ENCODE assay signal across 9 mouse cellular contexts in genomic region chr10:80876028-80876427, GRCm38 (mm10). TPM values are rescaled to one million over a fixed set of nuclear protein-coding genes. Genes with fewer than 3 reads are reported as not detected.
DNase-seq lines count a peak whose midpoint lies in the region; ATAC-seq and TF ChIP-seq lines count a peak whose summit lies in the region.
"Had no signal": no experiment of that assay in that cellular context is flagged by ENCODE, and none has a peak within 500 bp of the region (broad histone marks: within the 10 kb centered on the region; RNA-seq: fewer than 3 reads in every experiment).

No protein-coding gene starts in this region.

- no peaks in the 10 kb centered on the region for H3K27me3 ChIP-seq in spleen, adult 2 months (ENCODE audit: control insufficient read depth, insufficient read depth, low read length)

- TF ChIP-seq CTCF in spleen, adult 2 months (IDR thresholded peaks at IDR 0.05; ENCODE audit: extremely low read depth, insufficient read depth, insufficient read length, insufficient replicate concordance), result peak; percentile 73; the same call in 1 of the 2 replicates

- peak; percentile 78 for DNase-seq in cerebellum, adult 18-20 months
- DNase-seq in ovary, postnatal 14 days (ENCODE audit: low spot score), result peak; percentile 42
- DNase-seq in ovary, postnatal 10 days (ENCODE audit: low spot score), result no peak
- DNase-seq in cerebellum, postnatal 25 days, result peak; percentile 78 to 86
- DNase-seq in heart, postnatal 4 days, result peak; percentile 74
- DNase-seq in lung, adult 18-20 months, result peak; percentile 43 to 55
- DNase-seq in spleen, adult 2 months (ENCODE audit: low read depth in 1 of 2, low spot score in 2 of 2), result peak; percentile 25 to 64

- WGBS in spleen, adult 2 months, result 29% methylated on average over 5 of the region's 5 CpGs

- H3K4me1 ChIP-seq in spleen, adult 2 months (ENCODE audit: control insufficient read depth, insufficient read depth, insufficient read length), result no peaks in the 10 kb centered on the region

- no peak overlapping the region for H3K4me3 ChIP-seq in spleen, adult 2 months (ENCODE audit: extremely low read depth, insufficient read depth, insufficient read length)

- no peaks in the 10 kb centered on the region for H3K36me3 ChIP-seq in spleen, adult 2 months (ENCODE audit: control insufficient read depth, insufficient read depth, low read length)

- no peak for TF ChIP-seq POLR2A in spleen, adult 2 months (IDR thresholded peaks at IDR 0.05; ENCODE audit: low read depth, low read length)

- ATAC-seq in cerebellum, adult (ENCODE audit: insufficient number of reproducible peaks, low FRiP score, low TSS enrichment), result no peak
- ATAC-seq: Patski had no signal

- H3K27ac ChIP-seq in spleen, adult 2 months (ENCODE audit: insufficient read depth, low read length), result no peak overlapping the region

RNA-seq across cellular contexts. Expression of gene Tmprss9, which starts 4.4 kb away (rescaled TPM):
- not detected for total RNA-seq in heart, postnatal 4 days (2021)
- 0.08 and 0.09 TPM in 2 replicates for polyA plus RNA-seq in spleen, adult 2 months (2012; rRNA removed)

RNA-seq across cellular contexts. Expression of gene Sppl2b, which starts 21.0 kb away (rescaled TPM):
- 10 to 100 TPM; 23.4 to 24.8 TPM for total RNA-seq in heart, postnatal 4 days (2021)
- polyA plus RNA-seq in spleen, adult 2 months (2012; rRNA removed), result 127 and 130 TPM in 2 replicates

RNA-seq across cellular contexts. Expression of gene Lsm7, which starts 21.0 kb away (rescaled TPM):
- 10 to 100 TPM; 29.9 to 35.0 TPM for total RNA-seq in heart, postnatal 4 days (2021)
- polyA plus RNA-seq in spleen, adult 2 months (2012; rRNA removed), result 84.0 and 103 TPM in 2 replicates

RNA-seq across cellular contexts. Expression of gene Timm13, which starts 24.7 kb away (rescaled TPM):
- 100 to 1,000 TPM; 162 to 169 TPM for total RNA-seq in heart, postnatal 4 days (2021)
- polyA plus RNA-seq in spleen, adult 2 months (2012; rRNA removed), result 123 and 133 TPM in 2 replicates

RNA-seq across cellular contexts. Expression of gene Lingo3, which starts 32.2 kb away (rescaled TPM):
- total RNA-seq in heart, postnatal 4 days (2021), result 1 to 10 TPM; 1.8 to 2.5 TPM
- 0.02 TPM in 2 replicates for polyA plus RNA-seq in spleen, adult 2 months (2012; rRNA removed)
